Mouse (Mus musculus) heart, adult 2 months (tissue): ENCODE data around the gene Hrasls5. TPM values are rescaled to one million over a fixed set of nuclear protein-coding genes. Genes with fewer than 3 reads are reported as not detected.

Source experiments
- DNase-seq, 2 experiments: peaks; one replicate each; pipeline ENCODE4 v3.0.0; 2021
- H3K27ac ChIP-seq: fragments of 200-600 bp; 2 replicates; pipeline ENCODE4 v1.8.1; 2022
- H3K27me3 ChIP-seq: fragments of 200-500 bp; 2 replicates; pipeline ENCODE4 v1.6.1; 2012; ENCODE audit warnings: mild to moderate bottlenecking, low read length, inconsistent platforms, mixed read lengths; ENCODE audit not compliant: control insufficient read depth, insufficient read depth
- H3K36me3 ChIP-seq: fragments of 200-500 bp; 2 replicates; pipeline ENCODE4 v1.6.1; 2012; ENCODE audit warnings: low read length, inconsistent platforms; ENCODE audit not compliant: control insufficient read depth, insufficient read depth
- H3K4me1 ChIP-seq: fragments of 200-500 bp; 2 replicates; pipeline ENCODE4 v1.6.1; 2011; ENCODE audit warnings: low read length; ENCODE audit not compliant: control insufficient read depth, insufficient read depth
- H3K4me3 ChIP-seq: fragments of 200-600 bp; 2 replicates; pipeline ENCODE4 v1.8.1; 2022
- H3K79me2 ChIP-seq: fragments of 200-500 bp; replicated peaks from 2 replicates; pipeline ENCODE4 v1.6.1; 2012; ENCODE audit warnings: mild to moderate bottlenecking, inconsistent platforms, low read length, moderate library complexity, mixed read lengths; ENCODE audit not compliant: control insufficient read depth, insufficient read depth
- H3K9ac ChIP-seq: fragments of 200-500 bp; 2 replicates; pipeline ENCODE4 v1.6.1; 2012; ENCODE audit warnings: low read depth, mild to moderate bottlenecking, control low read depth, inconsistent platforms, low read length, mixed read lengths
- CTCF ChIP-seq: fragments of 200-600 bp; IDR thresholded peaks from 2 replicates; pipeline ENCODE4 v1.8.1; 2022; ENCODE audit warnings: antibody characterized with exemption, mild to moderate bottlenecking, moderate library complexity
- EP300 ChIP-seq: fragments of 200-500 bp; IDR thresholded peaks from 2 replicates; pipeline ENCODE4 v1.6.1; 2011; ENCODE audit warnings: low read depth, low read length, control low read depth; ENCODE audit not compliant: insufficient read depth
- POLR2A ChIP-seq: fragments of 200-500 bp; IDR thresholded peaks from 2 replicates; pipeline ENCODE4 v1.6.1; 2011; ENCODE audit warnings: mild to moderate bottlenecking, low read depth, low read length, control low read depth; ENCODE audit not compliant: insufficient read depth
- WGBS: fragments of 180-500 bp; shearing (Covaris S2); methylation state at CpG from one replicate; pipeline ENCODE4 v1.1.7; 2018; 5-methylcytosine and 5-hydroxymethylcytosine counted together
- intact Hi-C: fragments of 180-260 bp; cut with DNase I; formaldehyde crosslinking; loops from one replicate; pipeline ENCODE4 v1.15.1; 2025
- polyA plus RNA-seq: library from polyadenylated mRNA; depleted of rRNA; stranded (reverse); fragments of >200 nt; gene quantifications from 2 replicates; pipeline ENCODE4 v1.2.3, GENCODE M21; 2012; rRNA removed
- total RNA-seq, 2 experiments: library from RNA; stranded (reverse); gene quantifications; 2 replicates each; pipeline ENCODE4 v1.2.3; 2021

Hrasls5 gene
- total and polyA plus RNA-seq, 3 experiments: 0.82 TPM; not detected in 2

- intact Hi-C loops: no loop called here
- no peak for DNase-seq
- Histone ChIP-seq H3K36me3 (no peaks in the 10 kb centered on the region), H3K4me3 (no peak overlapping the region), H3K9ac (no peak overlapping the region), H3K79me2 (no peaks in the 10 kb centered on the region), H3K4me1 (no peaks in the 10 kb centered on the region), H3K27me3 (no peaks in the 10 kb centered on the region), H3K27ac (no peak overlapping the region)
- TF ChIP-seq EP300 (no peak), CTCF (no peak), POLR2A (no peak)
- WGBS: 48% methylated on average over 1 of the region's 1 CpGs
Observed at GRCm38 (mm10) chr19:7633786-7634185, 21.4 kb downstream of the Hrasls5 start.

GRCm38 (mm10) chr19:7648913-7649666 is 36.7 kb downstream of the Hrasls5 start:
- no peak for TF ChIP-seq CTCF
- no peaks in the 10 kb centered on the region for H3K27me3 ChIP-seq
- no peak overlapping the region for H3K9ac ChIP-seq
- no peak overlapping the region for H3K27ac ChIP-seq
- no peaks in the 10 kb centered on the region for H3K79me2 ChIP-seq
- intact Hi-C loops: no loop called here
- no peaks in the 10 kb centered on the region for H3K4me1 ChIP-seq
- WGBS: 79% methylated on average over 8 of the region's 8 CpGs
- DNase-seq: no peak
- H3K4me3 ChIP-seq: no peak overlapping the region
- H3K36me3 ChIP-seq: no peaks in the 10 kb centered on the region

- Histone ChIP-seq H3K27me3 (no peaks in the 10 kb centered on the region), H3K36me3 (no peaks in the 10 kb centered on the region), H3K79me2 (no peaks in the 10 kb centered on the region), H3K27ac (no peak overlapping the region), H3K4me3 (no peak overlapping the region), H3K4me1 (no peaks in the 10 kb centered on the region), H3K9ac (no peak overlapping the region)
- intact Hi-C loops: no loop called here
- no peak for TF ChIP-seq POLR2A
- TF ChIP-seq CTCF: no peak
- no peak for TF ChIP-seq EP300
- no peak for DNase-seq
- 11% methylated on average over 1 of the region's 1 CpGs for WGBS
Observed at GRCm38 (mm10) chr19:7672033-7672432, 59.7 kb downstream of the Hrasls5 start.

- no peaks in the 10 kb centered on the region for H3K27me3 ChIP-seq
- no peak for TF ChIP-seq POLR2A
- no peak overlapping the region for H3K4me3 ChIP-seq
- DNase-seq: no peak
- H3K27ac ChIP-seq: no peak overlapping the region
- H3K9ac ChIP-seq: no peak overlapping the region
- intact Hi-C loops: no loop called here
- H3K36me3 ChIP-seq: no peaks in the 10 kb centered on the region
- H3K79me2 ChIP-seq: no peaks in the 10 kb centered on the region
- no peaks in the 10 kb centered on the region for H3K4me1 ChIP-seq
- 65% methylated on average over 1 of the region's 1 CpGs for whole genome bisulfite sequencing
Observed at GRCm38 (mm10) chr19:7687988-7688387, 75.6 kb downstream of the Hrasls5 start.

Other genes with a start within 250 kb of the Hrasls5 start
- 10 to 100 TPM; 11.6 to 14.0 TPM for gene Spindoc, start 229.5 kb upstream of the Hrasls5 start, total RNA-seq
- gene Spindoc, start 229.5 kb upstream of the Hrasls5 start, polyA plus RNA-seq: 12.4 and 13.4 TPM in 2 replicates
- gene 2700081O15Rik, start 194.9 kb upstream of the Hrasls5 start, total RNA-seq: 10 to 100 TPM; 13.1 to 13.4 TPM
- 16.4 and 25.7 TPM in 2 replicates for gene 2700081O15Rik, start 194.9 kb upstream of the Hrasls5 start, polyA plus RNA-seq
- 10 to 100 TPM; 71.8 to 75.4 TPM for gene Rtn3, start 129.3 kb upstream of the Hrasls5 start, total RNA-seq
- gene Rtn3, start 129.3 kb upstream of the Hrasls5 start, polyA plus RNA-seq: 58.2 and 89.4 TPM in 2 replicates
- 10 to 100 TPM; 14.0 TPM for gene Atl3, start 118.5 kb upstream of the Hrasls5 start, total RNA-seq
- gene Atl3, start 118.5 kb upstream of the Hrasls5 start, polyA plus RNA-seq: 6.8 and 14.3 TPM in 2 replicates
- 100 to 1,000 TPM; 104 to 134 TPM for gene Pla2g16, start 55.1 kb upstream of the Hrasls5 start, total RNA-seq
- 75.6 and 108 TPM in 2 replicates for gene Pla2g16, start 55.1 kb upstream of the Hrasls5 start, polyA plus RNA-seq
- 1 to 10 TPM in 1 of 2 experiments, under 1 TPM in 1; 0.34 to 1.2 TPM for gene Lgals12, start 5.3 kb upstream of the Hrasls5 start, total RNA-seq
- 1.3 and 4.0 TPM in 2 replicates for gene Lgals12, start 5.3 kb upstream of the Hrasls5 start, polyA plus RNA-seq
- gene Slc22a19, start 98.8 kb downstream of the Hrasls5 start, total RNA-seq: not detected
- not detected in 2 replicates for gene Slc22a19, start 98.8 kb downstream of the Hrasls5 start, polyA plus RNA-seq
- gene Slc22a26, start 190.1 kb downstream of the Hrasls5 start, total RNA-seq: not detected
- gene Slc22a26, start 190.1 kb downstream of the Hrasls5 start, polyA plus RNA-seq: not detected in 2 replicates